Mouse (Mus musculus) erythroid progenitor cell, adult 5-6 weeks (primary cell): Measurements from ENCODE around the gene Micu2. TPM values are rescaled to one million over a fixed set of nuclear protein-coding genes. Genes with fewer than 3 reads are reported as not detected.
"Not testable (repeated sequence)": the region's sequence is repeated elsewhere in the genome, so short reads cannot be mapped to it uniquely, and the experiment has no call there.

ENCODE experiments used
- ATAC-seq: replicated peaks from 2 replicates; pipeline ENCODE4 v1.8.0; 2016; ENCODE audit warnings: moderate number of reproducible peaks, mild to moderate bottlenecking, moderate TSS enrichment, inconsistent platforms; ENCODE audit not compliant: poor library complexity, low FRiP score, severe bottlenecking
- total RNA-seq, 2 experiments: library from RNA; stranded (forward) in 1 of 2; stranded (reverse) in 1 of 2; fragments of 150-400 nt in 1 of 2; fragments of 186-747, 209-891 nt in 1 of 2; gene quantifications; 2 replicates each; pipeline versions ENCODE4 v1.2.3 to v1.2.4; 2015 to 2017; ENCODE audit warnings: low replicate concordance in 2 of 2

The Micu2 gene
- total RNA-seq, 2 experiments from 2014 or later = 14.3 to 39.6 TPM

DNA sequence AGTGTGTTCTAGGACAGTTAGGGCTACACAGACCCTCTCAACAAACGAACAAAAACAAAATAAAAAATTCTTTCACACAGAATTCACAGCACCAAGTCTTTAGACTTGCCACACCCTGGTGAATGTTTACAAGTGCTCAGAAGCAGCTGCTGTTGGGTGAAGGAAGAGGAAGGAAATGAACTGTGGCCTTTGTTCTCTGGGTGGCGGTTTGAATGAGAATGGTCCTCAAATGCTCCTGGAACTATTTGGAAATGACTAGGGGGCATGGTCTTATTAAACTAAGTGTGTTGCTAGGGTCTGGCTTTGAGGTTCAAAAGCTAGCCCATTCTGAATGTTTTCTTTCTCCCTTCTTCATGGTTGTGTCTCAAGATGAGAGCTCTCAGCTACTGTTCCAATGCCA is 90.6 kb downstream of the Micu2 start:
- ATAC-seq = no peak

DNA sequence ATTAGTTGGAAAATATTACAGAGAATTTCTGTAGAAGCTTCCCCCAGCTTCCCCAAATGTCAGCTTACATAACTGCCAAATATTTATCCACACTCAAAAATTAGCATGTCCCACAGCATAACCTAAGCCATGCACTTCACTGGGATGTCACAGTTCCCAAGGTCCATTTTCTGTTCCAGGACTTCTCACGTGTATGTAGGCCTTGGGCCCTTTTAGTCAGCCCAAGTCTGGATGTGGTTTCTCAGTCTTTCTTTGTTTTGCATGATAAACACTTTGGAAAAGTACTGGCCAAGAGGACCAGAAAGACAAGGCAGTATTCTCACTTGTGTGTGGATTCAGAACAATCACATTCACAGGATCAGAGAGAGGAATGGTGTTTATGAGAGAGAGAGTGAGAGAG is 97.1 kb downstream of the Micu2 start:
- no peak for ATAC-seq

DNA sequence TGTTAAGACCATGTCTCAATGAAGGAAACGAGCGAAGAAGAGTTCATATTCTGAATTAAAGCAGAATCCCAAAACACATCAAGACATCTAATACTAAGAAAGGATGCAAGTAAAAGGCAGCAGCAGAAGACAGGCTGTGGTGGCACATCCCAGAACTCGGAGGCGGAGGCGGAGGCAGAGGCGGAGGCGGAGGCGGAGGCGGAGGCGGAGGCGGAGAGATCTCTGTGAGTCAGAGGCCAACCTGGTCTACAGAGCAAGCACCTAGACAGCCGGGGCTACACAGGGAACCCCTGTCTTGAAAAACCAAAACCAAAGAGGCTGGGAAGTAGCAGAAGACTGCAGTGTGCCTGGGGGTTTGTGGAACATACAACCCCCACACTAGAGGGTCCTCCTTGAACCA is 102.2 kb downstream of the Micu2 start:
- no peak for ATAC-seq

DNA sequence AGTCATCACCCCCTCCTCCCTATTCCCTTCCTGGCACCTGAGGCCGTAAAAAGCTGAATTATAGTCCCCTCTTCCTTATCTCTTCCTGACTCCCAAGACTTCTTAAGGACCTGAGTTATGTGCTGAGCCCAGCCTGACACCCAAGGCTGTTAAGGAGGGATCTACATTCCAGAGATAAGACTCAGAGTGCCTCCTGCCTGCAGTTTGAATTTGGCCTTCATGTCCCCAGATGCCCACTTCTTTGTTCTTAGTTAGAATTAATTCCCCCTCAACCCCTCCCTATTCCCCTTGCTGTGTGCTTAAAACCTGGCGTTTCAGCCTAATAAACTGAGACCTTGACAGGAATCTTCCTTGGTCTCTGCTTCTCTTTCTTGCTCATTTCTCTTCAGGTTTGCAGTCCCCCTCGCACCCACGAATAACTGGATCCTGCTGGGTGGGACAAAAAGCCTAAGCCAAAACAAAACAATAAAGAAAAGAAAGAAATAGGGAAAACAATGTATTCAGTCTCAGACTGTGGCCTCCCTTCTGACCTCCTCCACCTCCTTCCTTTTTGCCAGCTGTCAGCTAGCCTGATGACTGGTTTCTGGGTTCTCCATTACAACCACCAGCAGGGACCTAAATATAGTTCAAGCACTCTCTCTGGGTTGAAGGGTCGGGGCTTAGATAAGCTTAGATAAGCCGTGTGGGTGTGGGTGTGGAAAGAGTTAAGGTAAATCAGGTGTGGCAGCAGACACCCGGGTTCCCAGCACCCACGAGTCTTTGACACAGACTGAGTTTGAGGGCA is 102.8 kb downstream of the Micu2 start:
- not testable (repeated sequence) for ATAC-seq

DNA sequence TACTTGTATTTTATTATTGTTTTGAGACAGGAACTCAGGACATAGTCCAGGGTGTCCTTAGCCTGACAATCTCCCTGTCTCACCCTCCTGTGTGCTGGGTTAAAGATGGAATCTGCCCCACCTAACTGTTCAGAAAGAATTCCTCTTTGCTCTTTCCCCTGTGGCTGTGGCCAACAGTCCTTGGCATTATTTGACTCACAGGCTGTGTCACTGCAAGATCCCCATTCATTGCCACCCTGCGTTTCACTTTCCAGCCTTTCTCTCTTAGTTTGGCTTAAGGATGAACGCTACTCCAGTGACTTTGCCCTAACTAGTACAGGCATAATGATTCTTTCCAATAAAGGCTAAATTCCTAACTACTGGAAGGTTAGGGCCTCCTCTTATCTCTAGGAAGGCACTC is 104.7 kb downstream of the Micu2 start:
- ATAC-seq = no peak

DNA sequence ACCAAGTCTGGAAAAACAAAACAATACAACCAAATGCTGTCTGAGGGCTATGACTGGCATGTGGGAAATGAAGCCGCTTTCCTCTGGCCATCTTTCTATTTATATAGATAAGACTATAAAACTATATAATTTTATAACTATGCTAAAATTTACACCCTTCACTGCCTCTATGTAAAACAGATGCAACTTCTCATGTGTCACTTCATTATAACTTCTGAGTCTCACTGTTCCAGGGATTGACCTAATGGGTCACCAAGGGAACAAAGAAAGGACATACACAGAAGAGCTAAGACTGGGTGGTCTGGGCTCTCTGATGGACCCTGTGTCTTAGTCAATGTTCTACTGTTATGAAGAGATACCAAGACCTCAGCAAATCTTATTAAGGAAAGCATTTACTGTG is 106.1 kb downstream of the Micu2 start:
- ATAC-seq = no peak

DNA sequence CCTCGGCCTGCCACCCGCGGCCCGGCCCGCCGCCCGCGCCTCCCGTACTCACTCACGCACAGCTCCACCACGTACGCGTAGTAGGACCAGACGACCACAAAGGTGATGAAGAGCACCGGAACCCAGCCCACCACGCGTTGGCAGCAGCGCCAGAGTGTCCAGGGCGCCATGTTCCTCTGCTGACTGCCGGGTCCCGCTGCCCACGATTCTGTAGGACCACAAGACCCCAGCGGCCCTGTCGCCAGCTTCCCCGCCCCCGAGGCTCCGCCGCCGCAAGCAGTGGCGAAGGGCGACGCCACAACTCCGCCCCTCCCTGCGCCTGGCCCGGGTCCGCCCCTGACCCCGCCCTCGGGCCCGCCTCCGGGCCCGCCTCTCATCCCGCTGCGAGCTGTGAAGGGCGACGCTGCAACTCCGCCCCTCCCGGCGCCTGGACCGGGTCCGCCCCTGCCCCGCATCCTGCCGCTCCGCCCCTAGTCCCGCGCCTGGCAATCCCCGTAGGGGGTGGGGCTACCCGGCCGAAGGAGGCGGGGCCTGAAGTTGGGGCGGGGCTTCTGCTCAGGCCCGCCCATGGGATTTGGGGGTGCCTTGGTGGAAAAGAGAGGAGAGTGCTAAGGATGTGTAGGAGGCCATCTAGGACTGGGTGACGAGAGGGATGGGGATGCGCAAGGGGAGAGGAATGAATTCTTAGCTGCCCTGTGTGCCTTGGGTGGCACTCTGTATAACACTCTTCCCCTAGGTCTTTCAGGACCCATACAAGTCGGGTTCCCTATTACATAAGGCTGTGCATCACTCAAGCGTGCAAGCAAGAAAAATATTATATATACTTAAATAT is 108.8 kb downstream of the Micu2 start, which contains the start of gene Zdhhc20:
TSS of gene Zdhhc20 (minus strand) at position 266 of the 832 bp plus-strand sequence.
- ATAC-seq = peak; percentile 99

DNA sequence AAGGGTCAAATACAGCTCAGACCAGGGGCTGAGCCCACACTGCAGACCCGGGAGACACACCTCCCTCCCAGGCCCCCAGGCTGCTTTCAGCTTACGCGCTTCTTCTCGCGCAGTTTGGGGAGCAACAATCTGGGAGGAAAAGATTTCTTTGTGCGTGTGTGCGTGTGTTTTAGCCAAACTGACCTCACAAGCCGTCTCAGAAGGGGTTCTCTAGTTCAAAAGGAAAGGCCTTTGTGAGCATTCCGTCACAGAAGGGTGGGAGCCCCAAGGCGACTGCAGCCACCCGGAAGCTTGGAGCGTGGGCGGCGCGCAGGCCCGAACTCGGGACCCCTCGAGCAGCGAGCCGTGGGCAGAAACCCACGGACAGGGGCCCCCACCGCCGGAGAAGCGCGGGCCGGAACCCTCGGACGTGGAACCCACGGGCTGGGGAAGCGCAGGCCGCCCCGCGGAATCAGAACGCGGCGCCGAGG is 109.5 kb downstream of the Micu2 start:
- ATAC-seq = no peak

DNA sequence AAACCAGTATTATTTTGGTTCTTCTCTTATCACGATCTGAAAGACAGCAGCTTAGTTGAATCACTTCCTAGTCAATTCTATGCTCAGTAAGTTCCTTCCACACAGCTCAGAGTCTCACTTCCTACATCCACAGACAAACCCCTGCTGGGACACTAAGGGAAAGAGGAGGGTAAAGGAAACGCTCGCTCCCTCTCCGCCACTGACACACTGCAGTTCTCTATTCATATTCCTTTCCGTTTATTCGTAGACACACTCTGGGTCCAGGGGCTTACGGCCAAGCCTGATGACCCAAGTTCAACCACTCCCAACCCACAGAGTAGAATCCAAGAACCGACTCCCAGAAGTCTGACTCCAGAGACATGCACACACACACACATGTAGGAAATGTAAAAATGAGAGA is 111.9 kb downstream of the Micu2 start:
- no peak for ATAC-seq

DNA sequence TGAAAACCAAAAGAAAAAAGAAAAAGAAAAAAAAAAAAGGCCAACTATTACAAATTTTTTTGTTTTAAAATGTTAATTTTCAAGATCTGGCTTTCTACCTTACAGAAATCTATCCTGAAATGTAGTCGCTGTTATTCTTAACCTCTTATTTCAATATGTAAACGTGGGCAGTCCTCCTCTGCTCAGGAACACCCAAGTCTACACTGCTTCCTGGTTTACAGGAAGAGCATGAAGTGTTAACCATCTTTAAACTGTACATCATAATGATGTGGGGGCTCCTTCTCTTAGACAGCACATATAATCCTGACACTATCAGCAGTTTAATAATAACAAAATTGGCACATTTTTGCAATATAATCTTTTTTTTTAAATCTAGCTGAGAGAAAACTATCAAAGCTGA is 113.0 kb downstream of the Micu2 start:
- no peak for ATAC-seq

DNA sequence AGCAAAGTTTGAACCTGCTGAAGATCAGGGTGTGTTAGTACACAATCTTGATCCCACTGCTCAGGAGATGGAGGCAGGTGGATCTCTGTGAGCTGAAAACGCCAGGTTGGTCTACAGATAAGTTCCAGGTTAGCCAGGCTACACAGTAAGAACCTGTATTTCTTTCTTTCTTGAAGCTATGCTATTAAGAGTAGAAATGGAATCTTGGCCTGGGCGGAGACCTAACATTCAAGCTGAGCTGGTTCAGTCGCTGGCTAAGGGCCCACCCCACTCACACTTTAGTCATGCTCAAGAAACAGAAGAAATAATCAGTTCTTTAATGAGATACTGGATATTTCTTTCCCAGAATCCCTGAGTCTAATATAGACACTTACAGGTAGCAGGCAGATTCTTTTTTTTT is 115.7 kb downstream of the Micu2 start:
- no peak for ATAC-seq

DNA sequence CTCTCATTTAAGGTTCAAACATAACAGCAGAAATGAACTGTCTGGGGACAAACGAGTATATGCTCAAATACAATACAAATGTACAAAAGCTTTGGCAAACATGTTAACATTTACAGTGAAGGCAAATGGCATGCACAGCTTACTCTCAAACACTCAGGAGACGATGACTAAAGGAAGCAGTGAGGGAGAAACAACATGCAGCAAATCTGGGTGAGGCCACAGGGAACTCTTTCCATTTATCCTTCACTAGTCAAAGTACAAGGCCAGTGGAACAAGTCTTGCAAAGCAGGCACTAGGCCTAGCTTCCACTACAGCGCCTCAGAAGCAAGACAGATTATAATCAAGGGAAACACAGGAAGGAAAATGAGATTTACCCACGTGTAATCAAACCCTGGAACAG is 116.3 kb downstream of the Micu2 start:
- ATAC-seq = no peak

DNA sequence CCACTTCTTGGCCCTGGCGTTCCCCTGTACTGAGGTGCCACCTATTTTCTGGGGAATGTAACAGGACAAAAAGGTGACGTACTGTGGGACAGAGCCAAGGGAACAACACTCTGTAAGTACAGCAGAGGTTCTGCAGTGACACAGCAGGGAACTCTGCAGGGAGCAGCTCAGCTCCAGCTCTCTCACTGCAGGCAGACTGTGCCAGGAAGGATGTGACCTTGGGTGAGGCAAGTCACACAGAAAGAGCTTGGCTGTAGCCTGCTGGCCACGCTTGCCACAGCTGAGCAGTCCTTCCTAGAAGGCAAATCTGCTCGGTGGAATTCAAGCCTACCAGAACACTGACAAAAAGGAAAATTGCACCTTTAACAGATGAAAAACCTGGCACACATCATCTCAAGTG is 117.3 kb downstream of the Micu2 start:
- ATAC-seq = no peak

DNA sequence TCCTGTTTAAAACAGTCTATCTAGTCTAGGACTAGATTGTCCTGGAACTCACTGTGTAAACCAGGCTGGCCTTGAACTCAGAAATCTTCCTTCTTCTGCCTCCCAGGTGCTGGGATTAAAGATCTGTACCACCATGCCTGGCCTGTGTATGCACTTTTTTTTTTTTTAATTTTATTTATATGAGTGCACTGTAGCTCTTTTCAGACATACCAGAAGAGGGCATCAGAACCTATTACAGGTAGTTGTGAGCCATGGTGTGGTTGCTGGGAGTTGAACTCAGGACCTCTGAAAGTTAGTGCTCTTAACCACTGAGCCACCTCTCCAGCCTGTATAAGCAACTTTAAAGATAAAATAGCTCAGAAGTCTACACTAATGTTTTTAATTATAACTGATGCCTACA is 118.0 kb downstream of the Micu2 start:
- ATAC-seq = no peak

DNA sequence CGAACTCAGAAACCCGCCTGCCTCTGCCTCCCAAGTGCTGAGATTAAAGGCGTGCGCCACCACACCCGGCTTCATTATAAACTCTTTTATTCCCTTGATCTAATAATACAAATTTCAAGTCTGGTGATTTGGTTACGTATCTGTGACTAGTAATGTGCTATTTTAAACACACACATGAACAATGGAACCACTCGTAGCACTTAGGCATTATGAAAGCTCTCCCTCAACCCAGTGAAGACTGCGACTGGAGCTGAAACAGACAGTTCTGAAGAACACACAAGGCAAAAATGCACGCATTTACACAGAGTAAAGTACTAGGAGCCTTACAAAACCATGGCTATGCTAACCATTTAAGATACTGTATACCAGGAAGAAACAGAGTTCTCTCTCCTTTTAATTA is 121.1 kb downstream of the Micu2 start:
- no peak for ATAC-seq

DNA sequence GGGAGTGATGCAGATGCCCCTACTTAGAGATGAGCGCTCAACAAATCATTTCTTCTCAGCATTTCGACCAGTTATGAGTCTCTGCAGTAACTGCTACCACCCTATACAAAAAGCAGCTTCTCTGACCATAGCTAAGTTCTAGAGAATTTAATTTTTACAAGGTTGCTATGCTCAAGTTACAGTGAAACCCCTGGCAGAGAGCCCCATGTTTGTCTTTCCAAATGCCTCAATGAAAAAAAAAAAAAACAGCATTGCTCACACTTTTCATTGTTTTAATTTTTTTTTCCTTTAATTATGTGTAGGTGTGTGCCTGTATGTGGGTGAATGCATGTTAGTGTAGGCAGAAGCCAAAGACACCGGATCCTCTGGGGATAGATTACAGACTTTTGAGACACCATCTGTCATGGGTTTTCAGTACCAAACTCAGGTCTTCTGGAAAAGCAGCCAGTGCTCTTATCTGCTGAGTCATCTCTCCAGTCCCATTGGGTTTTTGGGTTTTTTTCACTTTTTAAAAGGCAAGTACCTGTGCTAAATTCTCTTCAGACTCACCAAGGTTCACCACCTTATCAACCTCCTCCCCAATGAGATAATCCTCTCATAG is 132.3 kb downstream of the Micu2 start:
- ATAC-seq = no peak

Other genes with a start within 250 kb of the Micu2 start
- gene Lats2, start 240.9 kb downstream of the Micu2 start, total RNA-seq (2015; ENCODE audit: low replicate concordance) = 24.9 and 33.5 TPM in 2 replicates
- 38.4 and 38.9 TPM in 2 replicates for gene Lats2, start 240.9 kb downstream of the Micu2 start, total RNA-seq (2017; ENCODE audit: low replicate concordance)
- 133 and 176 TPM in 2 replicates for gene Sap18, start 201.1 kb downstream of the Micu2 start, total RNA-seq (2015; ENCODE audit: low replicate concordance)
- 10.0 and 12.1 TPM in 2 replicates for gene Sap18, start 201.1 kb downstream of the Micu2 start, total RNA-seq (2017; ENCODE audit: low replicate concordance)
- gene Ska3, start 173.1 kb downstream of the Micu2 start, total RNA-seq (2015; ENCODE audit: low replicate concordance) = 41.4 and 45.3 TPM in 2 replicates
- gene Ska3, start 173.1 kb downstream of the Micu2 start, total RNA-seq (2017; ENCODE audit: low replicate concordance) = 88.2 and 89.0 TPM in 2 replicates
- gene Mrpl57, start 173.0 kb downstream of the Micu2 start, total RNA-seq (2015; ENCODE audit: low replicate concordance) = 35.7 and 70.0 TPM in 2 replicates
- gene Mrpl57, start 173.0 kb downstream of the Micu2 start, total RNA-seq (2017; ENCODE audit: low replicate concordance) = 7.9 and 67.3 TPM in 2 replicates
- gene Zdhhc20, start 109.0 kb downstream of the Micu2 start, total RNA-seq (2015; ENCODE audit: low replicate concordance) = 8.0 and 33.5 TPM in 2 replicates
- gene Zdhhc20, start 109.0 kb downstream of the Micu2 start, total RNA-seq (2017; ENCODE audit: low replicate concordance) = 6.8 and 16.9 TPM in 2 replicates
- gene Fgf9, start 71.3 kb upstream of the Micu2 start, total RNA-seq (2015; ENCODE audit: low replicate concordance) = not detected in 2 replicates
- gene Fgf9, start 71.3 kb upstream of the Micu2 start, total RNA-seq (2017; ENCODE audit: low replicate concordance) = not detected in 2 replicates